In genomic region chr11:103339414-103340119, GRCm38 (mm10) we compare ENCODE assay signal across 8 mouse cellular contexts. TPM values are rescaled to one million over a fixed set of nuclear protein-coding genes. Genes with fewer than 3 reads are reported as not detected.
DNase-seq lines count a peak whose midpoint lies in the region; ATAC-seq and TF ChIP-seq lines count a peak whose summit lies in the region.

No protein-coding gene starts in this region.

- no peak for TF ChIP-seq EP300 in heart, adult 2 months (IDR thresholded peaks at IDR 0.05; ENCODE audit: insufficient read depth, low read depth, low read length)

- no peak for TF ChIP-seq POLR2A in heart, adult 2 months (IDR thresholded peaks at IDR 0.05; ENCODE audit: insufficient read depth, low read depth, low read length)

- no peaks in the 10 kb centered on the region for H3K79me2 ChIP-seq in heart, adult 2 months (replicated peaks; ENCODE audit: control insufficient read depth, insufficient read depth, low read length)

- H3K4me3 ChIP-seq in heart, embryonic 10.5 days: peak overlapping the region; percentile 41
- no peak overlapping the region for H3K4me3 ChIP-seq in heart, adult 2 months
- peak overlapping the region; percentile 21 for H3K4me3 ChIP-seq in embryonic facial prominence, embryonic 15.5 days (replicated peaks)
- peak overlapping the region; percentile 38 for H3K4me3 ChIP-seq in kidney, embryonic 16.5 days (ENCODE audit: low read length)
- peak overlapping the region; percentile 12; the same call in 1 of the 2 replicates for H3K4me3 ChIP-seq in midbrain, embryonic 15.5 days

- no peak for ATAC-seq in embryonic facial prominence, embryonic 15.5 days (ENCODE audit: insufficient number of reproducible peaks, low FRiP score, low TSS enrichment, low read depth)
- peak; percentile 68 for ATAC-seq in kidney, embryonic 16.5 days (ENCODE audit: low FRiP score, low TSS enrichment)
- no peak for ATAC-seq in midbrain, embryonic 15.5 days (replicated peaks)

- H3K9me3 ChIP-seq in heart, embryonic 10.5 days: no peaks in the 10 kb centered on the region
- H3K9me3 ChIP-seq in embryonic facial prominence, embryonic 15.5 days (replicated peaks): no peaks in the 10 kb centered on the region
- no peaks in the 10 kb centered on the region for H3K9me3 ChIP-seq in kidney, embryonic 16.5 days (ENCODE audit: low read length)
- H3K9me3 ChIP-seq in midbrain, embryonic 15.5 days: no peaks in the 10 kb centered on the region

- TF ChIP-seq CTCF in heart, adult 2 months (IDR thresholded peaks at IDR 0.05): no peak

- DNase-seq in heart, embryonic 10.5 days (ENCODE audit: low spot score): no peak
- DNase-seq in heart, adult 2 months: no peak
- no peak for DNase-seq in urinary bladder, postnatal 10 days (ENCODE audit: low spot score)
- DNase-seq in cerebellum, postnatal 25 days: no peak
- DNase-seq in frontal cortex, postnatal 10 days (ENCODE audit: low spot score in 2 of 2): no peak

- 0 out of 2 replicates have a peak overlapping the region, but pooled peaks have one; percentile 31 for H3K27ac ChIP-seq in heart, embryonic 10.5 days
- no peak overlapping the region for H3K27ac ChIP-seq in heart, adult 2 months
- no peak overlapping the region; the same call in 1 of the 2 replicates for H3K27ac ChIP-seq in embryonic facial prominence, embryonic 15.5 days (replicated peaks)
- H3K27ac ChIP-seq in kidney, embryonic 16.5 days (ENCODE audit: low read length): peak overlapping the region; percentile 94
- H3K27ac ChIP-seq in midbrain, embryonic 15.5 days: no peak overlapping the region

- WGBS in heart, embryonic 10.5 days: 42% methylated on average over 19 of the region's 19 CpGs
- 63% methylated on average over 19 of the region's 19 CpGs for WGBS in heart, adult 2 months
- WGBS in embryonic facial prominence, embryonic 15.5 days: 33% methylated on average over 19 of the region's 19 CpGs
- WGBS in kidney, embryonic 16.5 days: 25% methylated on average over 19 of the region's 19 CpGs
- WGBS in midbrain, embryonic 15.5 days: 35% methylated on average over 19 of the region's 19 CpGs

- H3K9ac ChIP-seq in heart, adult 2 months (ENCODE audit: low read depth, low read length): no peak overlapping the region
- no peak overlapping the region for H3K9ac ChIP-seq in embryonic facial prominence, embryonic 15.5 days
- peak overlapping the region; percentile 72 for H3K9ac ChIP-seq in kidney, embryonic 16.5 days (replicated peaks; ENCODE audit: low read length)
- H3K9ac ChIP-seq in midbrain, embryonic 15.5 days: no peak overlapping the region

- H3K27me3 ChIP-seq in heart, embryonic 10.5 days (ENCODE audit: insufficient read depth, poor library complexity, severe bottlenecking): peaks cover 47% of the 10 kb centered on the region
- no peaks in the 10 kb centered on the region for H3K27me3 ChIP-seq in heart, adult 2 months (ENCODE audit: control insufficient read depth, insufficient read depth, low read length)
- H3K27me3 ChIP-seq in embryonic facial prominence, embryonic 15.5 days: peaks cover under 1% of the 10 kb centered on the region; the same call in 1 of the 2 replicates
- H3K27me3 ChIP-seq in kidney, embryonic 16.5 days (ENCODE audit: insufficient read depth, low read length): no peaks in the 10 kb centered on the region
- H3K27me3 ChIP-seq in midbrain, embryonic 15.5 days (replicated peaks): peaks cover 3% of the 10 kb centered on the region

- intact Hi-C loops in heart, adult 2 months (cut with DNase I): no loop called here

- H3K4me1 ChIP-seq in heart, embryonic 10.5 days: peaks cover 27% of the 10 kb centered on the region
- H3K4me1 ChIP-seq in heart, adult 2 months (ENCODE audit: control insufficient read depth, insufficient read depth, low read length): peaks cover 2% of the 10 kb centered on the region
- H3K4me1 ChIP-seq in embryonic facial prominence, embryonic 15.5 days: peaks cover 16% of the 10 kb centered on the region
- H3K4me1 ChIP-seq in kidney, embryonic 16.5 days (ENCODE audit: insufficient read depth, low read length): peaks cover 31% of the 10 kb centered on the region
- no peaks in the 10 kb centered on the region; the same call in 1 of the 2 replicates for H3K4me1 ChIP-seq in midbrain, embryonic 15.5 days

- no peaks in the 10 kb centered on the region for H3K36me3 ChIP-seq in heart, embryonic 10.5 days
- H3K36me3 ChIP-seq in heart, adult 2 months (ENCODE audit: control insufficient read depth, insufficient read depth, low read length): no peaks in the 10 kb centered on the region
- H3K36me3 ChIP-seq in embryonic facial prominence, embryonic 15.5 days: no peaks in the 10 kb centered on the region
- H3K36me3 ChIP-seq in kidney, embryonic 16.5 days (ENCODE audit: insufficient read depth, low read length): no peaks in the 10 kb centered on the region
- no peaks in the 10 kb centered on the region for H3K36me3 ChIP-seq in midbrain, embryonic 15.5 days (replicated peaks)

- H3K4me2 ChIP-seq in embryonic facial prominence, embryonic 15.5 days (replicated peaks): peak overlapping the region; percentile 45
- peak overlapping the region; percentile 61 for H3K4me2 ChIP-seq in kidney, embryonic 16.5 days (replicated peaks; ENCODE audit: low read depth, low read length)
- H3K4me2 ChIP-seq in midbrain, embryonic 15.5 days: peak overlapping the region; percentile 39

RNA-seq across cellular contexts. Expression of gene Arhgap27, which starts 23.9 kb away (rescaled TPM):
- 5.7 and 6.0 TPM in 2 replicates for polyA plus RNA-seq in heart, embryonic 10.5 days (2016; fragmentation: Nextera tagmentation; extraction: Ambion mirVana)
- total RNA-seq in heart, adult 2 months (2021): 10 to 100 TPM; 14.1 to 22.9 TPM
- 15.0 and 18.5 TPM in 2 replicates for polyA plus RNA-seq in heart, adult 2 months (2012; rRNA removed)
- polyA plus RNA-seq in embryonic facial prominence, embryonic 15.5 days (2015; fragmentation: Nextera tagmentation; extraction: Ambion mirVana): 12.3 and 12.4 TPM in 2 replicates
- polyA plus RNA-seq in kidney, embryonic 16.5 days (2015; fragmentation: Nextera tagmentation; extraction: Ambion mirVana): 17.8 and 18.7 TPM in 2 replicates
- 3.9 and 4.6 TPM in 2 replicates for polyA plus RNA-seq in midbrain, embryonic 15.5 days (2015; fragmentation: Nextera tagmentation; extraction: Ambion mirVana)

Comparison
In these comparisons a context has a peak if more than half of its experiments do, and no peak if none do; other contexts are left out.
1. H3K27ac ChIP-seq: peak in heart, embryonic 10.5 days (single experiment) and kidney, embryonic 16.5 days (single experiment); none in heart, adult 2 months (single experiment), embryonic facial prominence, embryonic 15.5 days (single experiment) and midbrain, embryonic 15.5 days (single experiment).
2. Peak in every context shown above with its lines, with median percentiles within 50 percentile points of each other: H3K4me2 ChIP-seq.